Mouse (Mus musculus) heart, embryonic 14.5 days (tissue): Measurements from ENCODE around the gene Zfp524. TPM values are rescaled to one million over a fixed set of nuclear protein-coding genes. Genes with fewer than 3 reads are reported as not detected.

Experiments used
- ATAC-seq: fragments of 200-750 bp; cut with Nextera tagmentation; 2 replicates; pipeline ENCODE4 v1.8.0; 2017; ENCODE audit warnings: low read depth, moderate TSS enrichment; ENCODE audit not compliant: insufficient number of reproducible peaks, insufficient read depth, low FRiP score
- H3K27ac ChIP-seq, 2 experiments: fragments of 200-500 bp in 1 of 2; fragments of 300-500 bp in 1 of 2; sonication (generic) in 1 of 2; replicated peaks in 1 of 2; 2 replicates each; pipeline ENCODE4 v1.5.1; 2012 to 2014; ENCODE audit warnings: low read depth in 2 of 2, low read length in 2 of 2, control low read depth in 1 of 2, mild to moderate bottlenecking in 1 of 2, mixed read lengths in 1 of 2; ENCODE audit not compliant: control insufficient read depth in 1 of 2, insufficient read depth in 1 of 2
- H3K27me3 ChIP-seq: fragments of 300-500 bp; sonication (generic); 2 replicates; pipeline ENCODE4 v1.6.1; 2014; ENCODE audit warnings: mild to moderate bottlenecking, low read length, control low read depth; ENCODE audit not compliant: control insufficient read depth, insufficient read depth
- H3K36me3 ChIP-seq: fragments of 300-500 bp; sonication (generic); 2 replicates; pipeline ENCODE4 v1.6.1; 2014; ENCODE audit warnings: mild to moderate bottlenecking, control low read depth, low read length, mixed read lengths; ENCODE audit not compliant: control insufficient read depth, insufficient read depth
- H3K4me1 ChIP-seq, 2 experiments: fragments of 200-500 bp in 1 of 2; fragments of 300-500 bp in 1 of 2; sonication (generic) in 1 of 2; 2 replicates each; pipeline ENCODE4 v1.6.1; 2012 to 2014; ENCODE audit warnings: low read length in 2 of 2, control low read depth in 1 of 2, mixed read lengths in 1 of 2; ENCODE audit not compliant: control insufficient read depth in 2 of 2, insufficient read depth in 2 of 2
- H3K4me2 ChIP-seq: fragments of 300-500 bp; sonication (generic); 2 replicates; pipeline ENCODE4 v1.6.1; 2014; ENCODE audit warnings: mild to moderate bottlenecking, low read length
- H3K4me3 ChIP-seq, 2 experiments: fragments of 200-500 bp in 1 of 2; fragments of 300-500 bp in 1 of 2; sonication (generic) in 1 of 2; 2 replicates each; pipeline ENCODE4 v1.5.1; 2012 to 2014; ENCODE audit warnings: low read length in 2 of 2, mild to moderate bottlenecking in 2 of 2, control low read depth in 1 of 2, low read depth in 1 of 2, moderate library complexity in 1 of 2; ENCODE audit not compliant: control insufficient read depth in 1 of 2, insufficient read depth in 1 of 2
- H3K9ac ChIP-seq: fragments of 300-500 bp; sonication (generic); 2 replicates; pipeline ENCODE4 v1.6.1; 2014; ENCODE audit warnings: mild to moderate bottlenecking, low read length
- H3K9me3 ChIP-seq: fragments of 300-500 bp; sonication (generic); 2 replicates; pipeline ENCODE4 v1.6.1; 2016; ENCODE audit warnings: low read length, control low read depth; ENCODE audit not compliant: control insufficient read depth
- WGBS: fragments of 180-500 bp; shearing (Covaris S2); extraction: QIAGEN DNeasy Blood & Tissue Kit; methylation state at CpG from one replicate; pipeline ENCODE4 v1.1.7; 2014; 5-methylcytosine and 5-hydroxymethylcytosine counted together
- polyA plus RNA-seq: library from polyadenylated mRNA; unstranded; fragments of >200 nt; fragmentation: Nextera tagmentation; extraction: Ambion mirVana; gene quantifications from 2 replicates; pipeline ENCODE4 v1.2.1, GENCODE M21; 2014

Zfp524 gene
- polyA plus RNA-seq, 1 experiment from 2014 or later = 12.6 TPM

DNA sequence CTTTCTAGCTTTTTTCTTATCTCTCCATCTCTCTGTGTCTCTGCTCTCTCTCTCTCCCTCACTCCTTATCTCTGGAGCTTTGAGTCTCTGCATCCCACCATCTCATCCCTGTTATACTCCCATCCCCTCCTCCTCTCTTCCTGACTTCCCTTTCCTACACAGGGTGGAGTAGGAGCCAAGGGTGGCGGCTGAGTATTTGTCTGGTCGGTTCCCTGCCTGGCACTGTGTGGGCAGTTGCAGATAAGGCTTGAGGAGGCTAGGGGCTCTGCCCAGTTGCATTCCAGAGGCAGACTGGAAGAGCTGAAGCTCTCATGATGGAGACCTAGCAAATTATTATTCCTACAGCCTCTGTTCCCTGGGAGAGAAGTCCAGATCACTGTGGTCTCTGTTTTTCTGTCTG lies 26.0 kb upstream of the Zfp524 start:
- no peak overlapping the region for H3K4me3 ChIP-seq
- H3K9ac ChIP-seq = no peak overlapping the region
- no peaks in the 10 kb centered on the region for H3K9me3 ChIP-seq
- ATAC-seq = no peak
- H3K27me3 ChIP-seq = peaks cover 4% of the 10 kb centered on the region
- H3K4me2 ChIP-seq = no peak overlapping the region
- H3K36me3 ChIP-seq = peaks cover 19% of the 10 kb centered on the region
- H3K4me1 ChIP-seq = no peaks in the 10 kb centered on the region
- H3K27ac ChIP-seq = no peak overlapping the region
- 30% methylated on average over 2 of the region's 2 CpGs for WGBS

DNA sequence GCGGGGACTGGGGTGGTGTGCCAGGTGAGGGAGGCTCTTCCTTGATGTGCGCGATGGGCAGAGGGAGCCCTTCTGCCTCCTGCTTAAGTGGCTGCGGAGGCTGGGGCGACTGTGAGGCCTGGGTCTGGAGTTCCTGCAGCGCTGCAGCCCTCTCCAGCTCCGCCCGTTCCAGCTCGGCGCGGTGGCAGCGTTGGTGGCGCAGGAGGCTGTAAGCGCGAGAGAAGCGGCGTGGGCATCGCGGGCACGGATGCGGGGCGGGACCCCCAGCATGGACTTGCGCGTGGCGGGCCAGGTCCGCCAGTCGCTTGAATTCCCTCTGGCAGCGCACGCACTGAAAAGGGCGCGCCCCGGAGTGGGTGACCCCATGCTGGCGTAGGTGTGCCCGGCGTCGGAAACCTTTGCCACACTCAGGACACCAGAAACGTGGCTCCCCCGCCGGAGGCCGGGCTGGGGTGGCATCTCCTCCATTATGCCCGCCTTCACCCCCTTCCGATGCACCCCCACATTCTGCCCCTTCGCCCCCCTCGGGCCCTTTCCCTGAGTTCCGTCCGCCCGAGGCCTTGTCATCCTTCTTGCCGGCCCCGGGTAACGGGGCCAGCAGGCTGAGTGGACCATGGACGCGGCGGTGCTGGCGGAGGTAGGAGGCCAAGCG lies 20.7 kb upstream of the Zfp524 start:
- Histone ChIP-seq H3K4me3 (peak overlapping the region; percentile 6 to 79; a peak in 1 of 4 replicates), H3K36me3 (peaks cover 28% of the 10 kb centered on the region), H3K9ac (0 out of 2 replicates have a peak overlapping the region, but pooled peaks have one; percentile 30), H3K27me3 (peaks cover 23% of the 10 kb centered on the region), H3K4me2 (peak overlapping the region; percentile 90), H3K27ac (no peak overlapping the region), H3K9me3 (no peaks in the 10 kb centered on the region), H3K4me1 (peaks cover 10 to 25% of the 10 kb centered on the region in 2 experiments; a peak in 3 of 4 replicates)
- no peak for ATAC-seq
- WGBS = 40% methylated on average over 47 of the region's 55 CpGs

DNA sequence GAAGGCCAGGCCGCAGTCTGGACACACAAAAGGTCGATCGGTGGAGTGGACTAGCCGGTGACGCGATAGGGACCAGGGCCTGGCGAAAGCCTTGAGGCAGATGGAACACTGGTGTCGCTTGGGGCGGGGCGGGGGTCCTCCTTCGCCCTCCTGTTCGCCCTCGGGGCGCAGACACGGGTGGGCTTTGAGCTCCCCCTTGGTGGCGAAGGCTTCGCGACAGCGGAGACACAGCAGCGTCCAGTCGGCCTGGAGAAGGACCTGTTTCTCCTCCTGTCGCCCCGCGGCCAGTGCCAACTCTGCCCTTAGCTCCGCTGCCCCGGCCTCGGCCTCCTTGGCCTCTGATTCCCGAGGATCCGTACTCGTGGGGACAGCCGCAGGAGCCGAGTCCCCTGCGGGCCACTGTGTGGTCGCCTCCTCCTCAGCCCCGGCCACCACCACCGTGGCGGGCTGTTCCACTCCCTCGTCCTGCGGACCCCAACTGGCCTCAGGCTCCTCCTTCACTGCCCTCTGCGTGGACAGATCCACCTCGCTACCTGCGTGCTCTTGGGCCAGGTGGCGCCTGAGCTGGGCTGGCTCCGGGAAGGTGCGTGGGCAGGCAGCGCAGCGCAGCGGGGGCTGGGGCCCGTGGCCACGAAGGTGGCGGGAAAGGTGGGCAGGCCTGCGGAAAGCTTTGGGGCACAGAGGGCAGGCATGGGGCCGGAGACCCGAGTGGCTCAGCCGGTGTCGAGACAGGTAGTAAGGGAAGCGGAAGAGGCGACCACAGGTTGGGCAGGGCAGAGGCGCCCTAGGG lies 20.0 kb upstream of the Zfp524 start:
- peak overlapping the region; percentile 6 to 79; a peak in 1 of 4 replicates for H3K4me3 ChIP-seq
- 0 out of 2 replicates have a peak overlapping the region, but pooled peaks have one; percentile 30 for H3K9ac ChIP-seq
- peaks cover 23% of the 10 kb centered on the region for H3K27me3 ChIP-seq
- H3K36me3 ChIP-seq = peaks cover 28% of the 10 kb centered on the region
- 37% methylated on average over 54 of the region's 59 CpGs for WGBS
- H3K27ac ChIP-seq = no peak overlapping the region
- H3K4me2 ChIP-seq = peak overlapping the region; percentile 90
- no peaks in the 10 kb centered on the region for H3K9me3 ChIP-seq
- H3K4me1 ChIP-seq = peaks cover 10 to 25% of the 10 kb centered on the region in 2 experiments; a peak in 3 of 4 replicates
- no peak for ATAC-seq

DNA sequence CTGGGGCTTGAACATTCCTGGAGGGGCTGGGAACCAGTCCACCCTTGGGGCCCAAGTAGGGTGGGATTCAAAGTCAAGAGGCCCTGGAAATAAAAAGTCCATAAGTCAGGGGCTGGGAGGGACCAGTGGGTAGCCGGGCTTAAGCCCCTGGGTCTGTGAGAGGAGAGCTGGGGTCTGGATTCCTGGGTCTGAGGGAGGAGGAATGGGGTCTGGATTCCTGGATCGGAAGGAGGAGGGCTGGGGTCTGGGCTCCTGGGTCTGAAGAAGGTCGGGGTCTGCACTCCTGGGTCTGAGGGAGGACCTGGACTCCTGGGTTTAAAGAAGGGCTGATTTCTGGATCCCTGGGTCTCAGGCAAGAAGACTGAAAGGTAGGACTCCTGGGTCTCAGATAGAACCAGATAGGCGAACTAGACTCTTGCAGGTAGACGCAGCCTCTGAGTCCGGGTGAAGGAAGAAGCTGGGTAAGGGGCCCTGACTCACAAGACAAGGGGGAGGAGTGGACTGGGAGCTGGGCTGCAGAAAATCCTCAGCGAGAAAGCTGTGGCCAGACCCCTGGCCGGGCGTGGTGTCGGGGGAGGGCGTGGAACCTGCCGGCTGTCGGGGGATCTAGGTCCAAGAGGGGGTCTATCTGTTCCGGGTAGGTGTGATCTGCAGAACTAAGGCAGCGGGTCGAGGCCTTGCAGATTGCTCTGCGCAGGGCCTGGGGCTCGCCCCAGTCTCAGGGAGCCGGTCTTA lies 18.8 kb upstream of the Zfp524 start:
- peak overlapping the region; percentile 90 for H3K4me2 ChIP-seq
- H3K9me3 ChIP-seq = no peaks in the 10 kb centered on the region
- H3K4me1 ChIP-seq = peaks cover 10 to 25% of the 10 kb centered on the region in 2 experiments; a peak in 3 of 4 replicates
- peak overlapping the region; percentile 42 to 55; a peak in 3 of 4 replicates for H3K27ac ChIP-seq
- H3K36me3 ChIP-seq = peaks cover 28% of the 10 kb centered on the region
- peaks cover 23% of the 10 kb centered on the region for H3K27me3 ChIP-seq
- WGBS = 7% methylated on average over 19 of the region's 19 CpGs
- H3K9ac ChIP-seq = peak overlapping the region; percentile 92
- peak; percentile 7; the same call in 1 of the 2 replicates for ATAC-seq
- peak overlapping the region; percentile 79 to 85 for H3K4me3 ChIP-seq

DNA sequence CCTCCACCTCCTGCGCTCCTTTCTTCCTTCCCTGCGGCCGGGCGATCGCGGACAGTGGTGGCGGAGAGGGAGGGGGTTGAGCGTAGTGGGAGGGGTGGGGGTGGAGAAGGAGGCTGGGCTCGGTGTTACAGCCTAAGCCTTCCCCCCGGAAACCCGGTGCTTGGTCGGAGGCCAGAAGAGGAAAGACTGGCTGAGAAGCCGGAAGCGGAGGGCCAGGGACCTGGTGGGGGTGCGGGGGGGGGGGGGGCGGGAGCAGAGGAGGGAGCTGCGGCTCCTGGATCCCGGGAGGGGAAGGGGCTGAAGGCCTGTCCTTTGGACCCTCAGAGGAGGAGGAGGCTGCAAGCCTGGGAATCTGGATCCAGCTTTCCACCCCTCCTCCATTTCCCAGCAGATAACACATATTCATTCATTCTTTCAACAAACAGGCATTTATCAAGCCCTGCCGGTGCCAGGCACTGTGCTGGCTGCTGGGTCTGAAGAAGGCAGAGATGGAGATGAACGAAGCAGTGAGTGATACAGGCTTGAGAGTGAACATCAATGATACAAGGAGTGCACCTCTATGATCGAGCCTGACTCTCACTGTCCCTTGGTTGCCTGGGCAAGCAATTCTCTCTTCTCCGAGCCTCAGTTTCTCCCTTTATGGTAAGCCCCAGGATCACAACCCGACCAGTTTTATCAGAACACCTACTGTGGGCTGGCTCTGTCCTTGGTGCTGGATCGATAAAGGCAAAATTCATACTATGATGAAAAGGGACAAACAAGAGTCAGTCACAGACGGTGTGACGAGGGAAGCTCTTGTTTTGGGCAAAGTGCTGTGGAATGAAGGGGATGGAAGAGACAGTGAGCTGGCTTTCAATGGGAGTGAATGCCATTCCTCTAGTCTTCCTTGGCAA lies 18.0 kb upstream of the Zfp524 start, which contains the start of gene Zfp579:
TSS of gene Zfp579 (minus strand) at position 156 of the 893 bp plus-strand sequence.
- 6% methylated on average over 15 of the region's 26 CpGs for WGBS
- H3K27ac ChIP-seq = peak within 1 kb of the TSS; percentile 55 to 59
- H3K4me3 ChIP-seq = peak within 1 kb of the TSS; percentile 79 to 85
- H3K4me1 ChIP-seq = peaks cover 10 to 25% of the 10 kb centered on the region in 2 experiments; a peak in 3 of 4 replicates
- H3K36me3 ChIP-seq = peaks cover 28% of the 10 kb centered on the region
- ATAC-seq = peak; percentile 73
- H3K9me3 ChIP-seq = no peaks in the 10 kb centered on the region
- peak within 1 kb of the TSS; percentile 92 for H3K9ac ChIP-seq
- H3K27me3 ChIP-seq = peaks cover 23% of the 10 kb centered on the region
- H3K4me2 ChIP-seq = peak within 1 kb of the TSS; percentile 90

DNA sequence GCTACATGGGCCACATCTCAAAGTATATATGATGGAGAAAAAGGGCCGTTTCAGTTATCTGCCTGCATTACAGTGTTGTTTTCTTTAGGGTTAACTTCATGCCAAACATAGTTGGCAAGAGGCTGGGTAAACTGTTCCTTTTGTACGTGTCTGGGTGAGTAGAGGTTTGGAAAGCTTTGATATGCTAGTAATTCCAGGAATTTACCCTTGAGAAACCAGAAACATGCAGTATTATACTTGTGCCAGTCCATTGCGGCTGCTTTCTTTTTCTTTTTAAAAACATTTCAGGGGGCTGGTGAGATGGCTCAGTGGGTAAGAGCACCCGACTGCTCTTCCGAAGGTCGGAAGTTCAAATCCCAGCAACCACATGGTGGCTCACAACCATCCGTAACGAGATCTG lies 17.3 kb upstream of the Zfp524 start:
- peaks cover 22% of the 10 kb centered on the region for H3K36me3 ChIP-seq
- no peaks in the 10 kb centered on the region for H3K9me3 ChIP-seq
- peak overlapping the region; percentile 90 for H3K4me2 ChIP-seq
- H3K27me3 ChIP-seq = peaks cover 23% of the 10 kb centered on the region
- WGBS = 37% methylated on average over 7 of the region's 8 CpGs
- H3K4me1 ChIP-seq = peaks cover 10 to 25% of the 10 kb centered on the region in 2 experiments; a peak in 3 of 4 replicates
- peak overlapping the region; percentile 92; the same call in 1 of the 2 replicates for H3K9ac ChIP-seq
- H3K27ac ChIP-seq = peak overlapping the region in 1 of 2 experiments; percentile 55; a peak in 1 of 4 replicates
- H3K4me3 ChIP-seq = peak overlapping the region in 1 of 2 experiments; percentile 79; a peak in 1 of 4 replicates
- no peak for ATAC-seq
